12 mouse cellular contexts compared by ENCODE assay signal in the genomic region with DNA sequence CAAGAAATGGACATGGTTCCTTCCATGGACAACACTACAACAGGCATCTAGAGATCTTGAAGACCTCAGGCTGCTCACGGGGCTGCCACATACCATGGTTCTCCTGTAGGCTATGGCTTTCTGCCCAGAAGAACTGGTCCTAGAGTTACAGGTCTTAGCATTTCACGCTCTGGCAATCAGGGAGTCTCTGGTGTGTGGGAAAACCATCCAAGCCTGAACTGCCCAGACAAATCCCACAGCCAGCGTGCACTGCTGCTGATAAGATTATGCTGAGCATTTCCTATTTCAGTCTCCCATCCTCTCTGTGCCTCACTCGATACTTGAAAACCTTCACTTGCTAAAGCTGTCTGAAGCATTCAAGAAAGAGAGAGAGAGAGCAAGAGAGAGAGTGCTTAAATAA.
DNase-seq lines count a peak whose midpoint lies in the region; ATAC-seq and TF ChIP-seq lines count a peak whose summit lies in the region.
"Had no signal": no experiment of that assay in that cellular context is flagged by ENCODE, and none has a peak within 500 bp of the region (broad histone marks: within the 10 kb centered on the region; RNA-seq: fewer than 3 reads in every experiment).

No protein-coding gene starts in this region.

- intact Hi-C loops in heart, postnatal 14 days (cut with DNase I): no loop called here

- H3K9me3 ChIP-seq in heart, embryonic 16.5 days (replicated peaks; ENCODE audit: control insufficient read depth, low read length): no peaks in the 10 kb centered on the region
- no peaks in the 10 kb centered on the region for H3K9me3 ChIP-seq in liver, embryonic 11.5 days (ENCODE audit: control insufficient read depth, low read length)
- H3K9me3 ChIP-seq: hindbrain, embryonic 15.5 days; limb, embryonic 15.5 days had no signal

- peaks cover 9% of the 10 kb centered on the region for H3K4me1 ChIP-seq in heart, embryonic 16.5 days (ENCODE audit: control insufficient read depth, insufficient read depth, low read length)
- peaks cover 11% of the 10 kb centered on the region for H3K4me1 ChIP-seq in liver, embryonic 11.5 days (replicated peaks; ENCODE audit: control insufficient read depth, insufficient read depth, low read length)

- H3K27ac ChIP-seq in heart, embryonic 16.5 days (ENCODE audit: low read length): peak overlapping the region; percentile 44; the same call in 1 of the 2 replicates
- H3K27ac ChIP-seq in liver, embryonic 11.5 days (ENCODE audit: low read depth, low read length): no peak overlapping the region
- H3K27ac ChIP-seq: hindbrain, embryonic 15.5 days; macrophage had no signal

- ATAC-seq in heart, embryonic 16.5 days (replicated peaks; ENCODE audit: extremely low read depth, insufficient read depth, low FRiP score): peak; percentile 65
- peak; percentile 26 for ATAC-seq in Patski
- peak; percentile 81 for ATAC-seq in liver, embryonic 11.5 days (replicated peaks; ENCODE audit: low FRiP score)

- 11% methylated on average over 4 of the region's 4 CpGs for WGBS in heart, embryonic 16.5 days
- 29% methylated on average over 4 of the region's 4 CpGs for WGBS in liver, embryonic 11.5 days

- H3K36me3 ChIP-seq in heart, embryonic 16.5 days (ENCODE audit: control insufficient read depth, insufficient read depth): no peaks in the 10 kb centered on the region
- H3K36me3 ChIP-seq in liver, embryonic 11.5 days (ENCODE audit: control insufficient read depth, insufficient read depth, low read length): no peaks in the 10 kb centered on the region
- H3K36me3 ChIP-seq: hindbrain, embryonic 15.5 days; limb, embryonic 15.5 days had no signal

- POLR2A ChIA-PET in Patski (lab: Charles Lee): no interaction called here

- DNase-seq in heart, postnatal 14 days: no peak
- DNase-seq in Patski (ENCODE audit: low read depth, low spot score): peak; percentile 53
- peak; percentile 15 for DNase-seq in kidney, adult 18-20 months
- DNase-seq in liver, embryonic 11.5 days (ENCODE audit: low spot score): no peak
- DNase-seq in spleen, postnatal 10 days (ENCODE audit: low spot score in 2 of 2): no peak
- DNase-seq in spleen, adult 18-20 months: no peak
- DNase-seq: cerebellum, adult 9-11 months; thymus, postnatal 36 days had no signal

- CTCF ChIA-PET in Patski (lab: Charles Lee): no interaction called here

- TF ChIP-seq CTCF in Patski (IDR thresholded peaks at IDR 0.05): no peak

- in situ Hi-C loops in Patski (cut with MboI; ENCODE audit: low pct_unique_long_range_greater_than_20kb): no loop called here

- no peak overlapping the region for H3K9ac ChIP-seq in heart, embryonic 16.5 days (ENCODE audit: low read length)
- no peak overlapping the region for H3K9ac ChIP-seq in liver, embryonic 11.5 days (ENCODE audit: low read depth, low read length)
- H3K9ac ChIP-seq: hindbrain, embryonic 15.5 days; limb, embryonic 15.5 days had no signal

- no peak overlapping the region for H3K4me3 ChIP-seq in heart, embryonic 16.5 days (ENCODE audit: low read length)
- no peak overlapping the region for H3K4me3 ChIP-seq in liver, embryonic 11.5 days (ENCODE audit: low read depth, low read length)
- H3K4me3 ChIP-seq: hindbrain, embryonic 15.5 days; limb, embryonic 15.5 days had no signal

- peak overlapping the region; percentile 17; the same call in 1 of the 2 replicates for H3K4me2 ChIP-seq in heart, embryonic 16.5 days (ENCODE audit: low read depth, low read length)
- no peak overlapping the region for H3K4me2 ChIP-seq in liver, embryonic 11.5 days
- H3K4me2 ChIP-seq: hindbrain, embryonic 15.5 days; limb, embryonic 15.5 days had no signal

- no peaks in the 10 kb centered on the region for H3K27me3 ChIP-seq in heart, embryonic 16.5 days (ENCODE audit: control insufficient read depth, insufficient read depth, low read length)
- no peaks in the 10 kb centered on the region for H3K27me3 ChIP-seq in Patski
- no peaks in the 10 kb centered on the region; the same call in 1 of the 2 replicates for H3K27me3 ChIP-seq in liver, embryonic 11.5 days (replicated peaks; ENCODE audit: control insufficient read depth, insufficient read depth, low read length)
- H3K27me3 ChIP-seq: hindbrain, embryonic 15.5 days; limb, embryonic 15.5 days had no signal

Comparison
In these comparisons a context has a peak if more than half of its experiments do, and no peak if none do; other contexts are left out.
1. ATAC-seq: peak in every context shown above with its lines; median percentile 81 in liver, embryonic 11.5 days; 65 in heart, embryonic 16.5 days; 26 in Patski.
2. DNase-seq: peak in Patski (single experiment) and kidney, adult 18-20 months (single experiment); none in heart, postnatal 14 days (0 of 2), liver, embryonic 11.5 days (single experiment), spleen, postnatal 10 days (0 of 2) and spleen, adult 18-20 months (0 of 2).